Mouse (Mus musculus) small intestine, adult 10 weeks (tissue): ENCODE data around the gene Spag16. TPM values are rescaled to one million over a fixed set of nuclear protein-coding genes. Genes with fewer than 3 reads are reported as not detected.

Experiments
- polyA plus RNA-seq: library from polyadenylated mRNA; stranded (reverse); fragments of 350-450 nt; fragmentation: Illumina TruSeq; extraction: RNeasy Lipid Tissue Mini Kit (QIAGEN cat#74804); gene quantifications from one replicate; pipeline ENCODE4 v1.2.3, GENCODE M21; 2014; ENCODE audit warnings: low replicate concordance

Spag16 gene
- not detected for polyA plus RNA-seq

GRCm38 (mm10) chr1:69826806-69827703 lies at the start of gene Spag16:
Spag16 (plus strand) TSS chr1:69826970.

GRCm38 (mm10) chr1:70725655-70726066 lies 898.9 kb downstream of the Spag16 start, which contains the start of gene Vwc2l:
Vwc2l (plus strand) TSS chr1:70725715.

Other genes with a start within 250 kb of the Spag16 start
- 2.7 TPM for gene Ikzf2, start 139.7 kb upstream of the Spag16 start, polyA plus RNA-seq